Mouse (Mus musculus) brain, embryonic 14.5 days (tissue): ENCODE results near the gene Ptrh1.

ENCODE experiments used
- CTCF ChIP-seq: fragments of 200-500 bp; IDR thresholded peaks from 2 replicates; pipeline ENCODE4 v1.5.1; 2012; ENCODE audit warnings: inconsistent platforms, mild to moderate bottlenecking, moderate library complexity, borderline replicate concordance; ENCODE audit not compliant: insufficient read depth, insufficient read length; ENCODE audit errors: extremely low read depth
- POLR2A ChIP-seq: fragments of 200-500 bp; IDR thresholded peaks from 2 replicates; pipeline ENCODE4 v1.6.1; 2012; ENCODE audit warnings: mild to moderate bottlenecking, inconsistent platforms, borderline replicate concordance; ENCODE audit not compliant: poor library complexity, insufficient read depth, insufficient read length, severe bottlenecking; ENCODE audit errors: extremely low read depth

DNA sequence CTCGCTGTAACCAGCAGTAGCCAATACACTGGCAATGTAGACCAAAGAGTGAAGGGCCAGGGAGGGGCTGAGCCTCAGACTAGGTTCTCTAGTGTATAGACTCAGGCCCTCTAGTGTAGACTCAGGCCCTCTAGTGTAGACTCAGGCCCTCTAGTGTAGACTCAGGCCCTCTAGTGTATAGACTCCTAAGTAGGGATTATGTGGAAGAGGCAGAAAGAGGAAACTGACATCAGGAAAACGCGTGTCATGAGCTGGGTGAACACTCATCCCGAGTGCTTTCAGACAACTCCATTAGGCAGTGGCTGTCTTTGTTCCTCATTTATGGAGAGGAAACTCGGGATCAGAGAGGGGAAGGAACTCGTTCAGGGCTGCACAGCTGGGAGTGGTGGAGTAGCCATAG is 38.6 kb upstream of the Ptrh1 start:
- TF ChIP-seq POLR2A (no peak), CTCF (no peak)
